Mouse (Mus musculus) cerebellum, adult 2 months (tissue): Measurements from ENCODE around the gene Nrg3.

Experiments
- CTCF ChIP-seq: fragments of 200-500 bp; IDR thresholded peaks from 2 replicates; pipeline ENCODE4 v1.5.1; 2011; ENCODE audit warnings: low read depth, mild to moderate bottlenecking, control low read depth, low read length, moderate library complexity, borderline replicate concordance; ENCODE audit not compliant: insufficient read depth
- POLR2A ChIP-seq: fragments of 200-500 bp; IDR thresholded peaks from 2 replicates; pipeline ENCODE4 v1.6.1; 2011; ENCODE audit warnings: low read length, control low read depth, borderline replicate concordance; ENCODE audit not compliant: insufficient read depth

DNA sequence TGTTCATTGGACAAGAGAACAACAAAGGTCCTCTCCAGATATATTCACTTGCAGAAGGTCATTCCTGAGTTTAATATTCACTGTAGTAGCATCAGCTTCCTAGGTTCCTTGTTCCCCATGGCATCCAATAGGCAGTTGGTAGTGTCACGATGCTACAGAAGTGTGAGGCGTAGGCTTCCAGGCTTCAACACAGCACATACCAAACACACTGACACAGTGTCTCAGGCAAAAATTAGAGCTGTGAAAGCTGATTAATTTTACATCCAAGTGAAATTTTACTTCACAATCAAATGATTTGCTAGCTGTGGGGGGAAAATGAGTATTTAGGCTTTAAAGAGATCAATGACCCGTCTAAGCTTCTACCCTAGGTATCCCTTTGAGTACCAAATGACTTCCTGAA lies 438.4 kb downstream of the Nrg3 start:
- TF ChIP-seq POLR2A: no peak
- TF ChIP-seq CTCF: no peak
